Mouse (Mus musculus) hindbrain, embryonic 15.5 days (tissue): ENCODE measurements around the gene Cercam. TPM values are rescaled to one million over a fixed set of nuclear protein-coding genes. Genes with fewer than 3 reads are reported as not detected.
A peak's percentile ranks its signal among the peaks of the same experiment; 100 is the strongest.

ENCODE experiments used
- ATAC-seq: fragments of 200-750 bp; cut with Nextera tagmentation; 2 replicates; pipeline ENCODE4 v1.8.0; 2017; ENCODE audit warnings: low read depth, moderate number of reproducible peaks, moderate TSS enrichment; ENCODE audit not compliant: low FRiP score
- H3K27ac ChIP-seq: fragments of 300-500 bp; sonication (generic); replicated peaks from 2 replicates; pipeline ENCODE4 v1.5.1; 2015; ENCODE audit warnings: mild to moderate bottlenecking, inconsistent platforms
- H3K27me3 ChIP-seq: fragments of 300-500 bp; sonication (generic); 2 replicates; pipeline ENCODE4 v1.6.1; 2015; ENCODE audit warnings: control low read depth, inconsistent platforms
- H3K36me3 ChIP-seq: fragments of 300-500 bp; sonication (generic); 2 replicates; pipeline ENCODE4 v1.6.1; 2015; ENCODE audit warnings: control low read depth, inconsistent platforms
- H3K4me1 ChIP-seq: fragments of 300-500 bp; sonication (generic); replicated peaks from 2 replicates; pipeline ENCODE4 v1.6.1; 2015; ENCODE audit warnings: control low read depth, inconsistent platforms
- H3K4me2 ChIP-seq: fragments of 300-500 bp; sonication (generic); 2 replicates; pipeline ENCODE4 v1.6.1; 2015; ENCODE audit warnings: moderate library complexity, mild to moderate bottlenecking, inconsistent platforms
- H3K4me3 ChIP-seq: fragments of 300-500 bp; sonication (generic); 2 replicates; pipeline ENCODE4 v1.5.1; 2015; ENCODE audit warnings: mild to moderate bottlenecking, inconsistent platforms
- H3K9ac ChIP-seq: fragments of 300-500 bp; sonication (generic); 2 replicates; pipeline ENCODE4 v1.6.1; 2015; ENCODE audit warnings: inconsistent platforms
- H3K9me3 ChIP-seq: fragments of 300-500 bp; sonication (generic); 2 replicates; pipeline ENCODE4 v1.6.1; 2016; ENCODE audit warnings: control low read depth, inconsistent platforms
- WGBS: fragments of 180-500 bp; shearing (Covaris S2); methylation state at CpG from one replicate; pipeline ENCODE4 v1.1.7; 2015; 5-methylcytosine and 5-hydroxymethylcytosine counted together
- polyA plus RNA-seq: library from polyadenylated mRNA; unstranded; fragments of >200 nt; fragmentation: Nextera tagmentation; extraction: Ambion mirVana; gene quantifications from 2 replicates; pipeline ENCODE4 v1.2.1, GENCODE M21; 2015

The Cercam gene
- polyA plus RNA-seq, 1 experiment from 2014 or later: 25.9 TPM

GRCm38 (mm10) chr2:29856451-29857260 is 12.3 kb upstream of the Cercam start:
- Histone ChIP-seq H3K9ac (0 out of 2 replicates have a peak overlapping the region, but pooled peaks have one; percentile 14), H3K4me2 (no peak overlapping the region)

GRCm38 (mm10) chr2:29857341-29857740 is 11.6 kb upstream of the Cercam start:
- no peaks in the 10 kb centered on the region for H3K36me3 ChIP-seq
- no peak for ATAC-seq
- peaks cover 16% of the 10 kb centered on the region for H3K4me1 ChIP-seq
- no peak overlapping the region for H3K9ac ChIP-seq
- no peak overlapping the region for H3K4me2 ChIP-seq
- H3K9me3 ChIP-seq: no peaks in the 10 kb centered on the region
- no peaks in the 10 kb centered on the region for H3K27me3 ChIP-seq
- H3K4me3 ChIP-seq: no peak overlapping the region
- no peak overlapping the region for H3K27ac ChIP-seq
- 24% methylated on average over 2 of the region's 2 CpGs for WGBS

More at GRCm38 (mm10) chr2:29856451-29857260, 12.3 kb upstream of the Cercam start:
- 0 out of 2 replicates have a peak, but pooled peaks have one; percentile 12 for ATAC-seq
- Histone ChIP-seq H3K27me3 (no peaks in the 10 kb centered on the region), H3K4me3 (no peak overlapping the region), H3K36me3 (no peaks in the 10 kb centered on the region), H3K9me3 (no peaks in the 10 kb centered on the region), H3K27ac (no peak overlapping the region), H3K4me1 (peaks cover 16% of the 10 kb centered on the region)
- 9% methylated on average over 19 of the region's 19 CpGs for WGBS

GRCm38 (mm10) chr2:29857967-29858366 is 11.0 kb upstream of the Cercam start:
- no peaks in the 10 kb centered on the region for H3K36me3 ChIP-seq
- ATAC-seq: no peak
- H3K4me2 ChIP-seq: no peak overlapping the region
- H3K27ac ChIP-seq: no peak overlapping the region
- no peak overlapping the region for H3K9ac ChIP-seq
- no peaks in the 10 kb centered on the region for H3K27me3 ChIP-seq
- 56% methylated on average over 5 of the region's 5 CpGs for WGBS
- no peak overlapping the region for H3K4me3 ChIP-seq
- H3K9me3 ChIP-seq: no peaks in the 10 kb centered on the region
- H3K4me1 ChIP-seq: peaks cover 16% of the 10 kb centered on the region

GRCm38 (mm10) chr2:29858748-29859473 is 10.1 kb upstream of the Cercam start:
- no peaks in the 10 kb centered on the region for H3K27me3 ChIP-seq
- H3K27ac ChIP-seq: no peak overlapping the region
- H3K9me3 ChIP-seq: no peaks in the 10 kb centered on the region
- H3K4me3 ChIP-seq: no peak overlapping the region
- H3K36me3 ChIP-seq: no peaks in the 10 kb centered on the region
- H3K4me2 ChIP-seq: no peak overlapping the region
- WGBS: 7% methylated on average over 5 of the region's 5 CpGs
- peaks cover 16% of the 10 kb centered on the region for H3K4me1 ChIP-seq
- no peak for ATAC-seq
- no peak overlapping the region for H3K9ac ChIP-seq

GRCm38 (mm10) chr2:29865125-29865524 is 3.8 kb upstream of the Cercam start:
- Histone ChIP-seq H3K27me3 (no peaks in the 10 kb centered on the region), H3K4me2 (no peak overlapping the region), H3K4me1 (peaks cover 11% of the 10 kb centered on the region), H3K4me3 (no peak overlapping the region), H3K9me3 (no peaks in the 10 kb centered on the region), H3K27ac (no peak overlapping the region), H3K36me3 (no peaks in the 10 kb centered on the region), H3K9ac (no peak overlapping the region)
- WGBS: 90% methylated on average over 4 of the region's 4 CpGs
- no peak for ATAC-seq

GRCm38 (mm10) chr2:29869646-29870451 is 885 bp downstream of the Cercam start:
- no peaks in the 10 kb centered on the region for H3K27me3 ChIP-seq
- peak; percentile 25; the same call in 1 of the 2 replicates for ATAC-seq
- WGBS: 2% methylated on average over 17 of the region's 17 CpGs
- H3K36me3 ChIP-seq: no peaks in the 10 kb centered on the region
- H3K4me3 ChIP-seq: peak overlapping the region; percentile 46
- no peaks in the 10 kb centered on the region for H3K9me3 ChIP-seq
- H3K4me2 ChIP-seq: peak overlapping the region; percentile 74
- peaks cover 18% of the 10 kb centered on the region for H3K4me1 ChIP-seq
- H3K27ac ChIP-seq: peak overlapping the region; percentile 81
- H3K9ac ChIP-seq: peak overlapping the region; percentile 48

- 0 out of 2 replicates have a peak, but pooled peaks cover 2% of the 10 kb centered on the region for H3K36me3 ChIP-seq
- H3K9me3 ChIP-seq: no peaks in the 10 kb centered on the region
- peaks cover 18% of the 10 kb centered on the region for H3K4me1 ChIP-seq
- H3K4me2 ChIP-seq: no peak overlapping the region
- 93% methylated on average over 10 of the region's 10 CpGs for WGBS
- no peak overlapping the region for H3K27ac ChIP-seq
- ATAC-seq: no peak
- H3K27me3 ChIP-seq: no peaks in the 10 kb centered on the region
- no peak overlapping the region for H3K9ac ChIP-seq
- no peak overlapping the region for H3K4me3 ChIP-seq
Measured at GRCm38 (mm10) chr2:29872581-29873295, 3.8 kb downstream of the Cercam start.

GRCm38 (mm10) chr2:29873801-29874200 is 4.8 kb downstream of the Cercam start:
- Histone ChIP-seq H3K27ac (no peak overlapping the region), H3K9me3 (no peaks in the 10 kb centered on the region), H3K36me3 (0 out of 2 replicates have a peak, but pooled peaks cover 2% of the 10 kb centered on the region), H3K9ac (no peak overlapping the region), H3K27me3 (no peaks in the 10 kb centered on the region), H3K4me1 (peaks cover 21% of the 10 kb centered on the region), H3K4me2 (no peak overlapping the region), H3K4me3 (no peak overlapping the region)
- WGBS: 91% methylated on average over 4 of the region's 4 CpGs
- no peak for ATAC-seq

- Histone ChIP-seq H3K36me3 (peaks cover 14% of the 10 kb centered on the region; the same call in 1 of the 2 replicates), H3K4me3 (no peak overlapping the region), H3K9ac (no peak overlapping the region), H3K4me2 (no peak overlapping the region), H3K27ac (no peak overlapping the region), H3K9me3 (no peaks in the 10 kb centered on the region), H3K27me3 (no peaks in the 10 kb centered on the region), H3K4me1 (peaks cover 5% of the 10 kb centered on the region; the same call in 1 of the 2 replicates)
- 36% methylated on average over 4 of the region's 4 CpGs for WGBS
- ATAC-seq: peak; percentile 38; the same call in 1 of the 2 replicates
Measured at GRCm38 (mm10) chr2:29878061-29878460, 9.1 kb downstream of the Cercam start.

GRCm38 (mm10) chr2:29879191-29879590 is 10.2 kb downstream of the Cercam start:
- peaks cover 5% of the 10 kb centered on the region; the same call in 1 of the 2 replicates for H3K4me1 ChIP-seq
- 77% methylated on average over 8 of the region's 8 CpGs for WGBS
- no peaks in the 10 kb centered on the region for H3K27me3 ChIP-seq
- no peaks in the 10 kb centered on the region for H3K9me3 ChIP-seq
- H3K36me3 ChIP-seq: peaks cover 14% of the 10 kb centered on the region; the same call in 1 of the 2 replicates
- no peak overlapping the region for H3K4me3 ChIP-seq
- ATAC-seq: no peak
- no peak overlapping the region for H3K4me2 ChIP-seq
- H3K9ac ChIP-seq: no peak overlapping the region
- H3K27ac ChIP-seq: no peak overlapping the region
